Mouse (Mus musculus) embryonic fibroblast, embryonic 13.5 days (primary cell): ENCODE data around the gene Rps9.

Experiments used
- CTCF ChIP-seq: IDR thresholded peaks from 2 replicates; pipeline ENCODE4 v1.5.1; 2011; ENCODE audit warnings: mild to moderate bottlenecking, control low read depth, low read length, moderate library complexity, borderline replicate concordance; ENCODE audit not compliant: insufficient read depth
- POLR2A ChIP-seq: IDR thresholded peaks from 2 replicates; pipeline ENCODE4 v1.6.1; 2011; ENCODE audit warnings: low read depth, mild to moderate bottlenecking, control low read depth, low read length, moderate library complexity

GRCm38 (mm10) chr7:3684698-3685097, 19.1 kb upstream of the Rps9 start:
- TF ChIP-seq CTCF (no peak), POLR2A (no peak)
